Mouse (Mus musculus) layer of hippocampus, postnatal 14 days (tissue): ENCODE results near the gene Khdrbs2. TPM values are rescaled to one million over a fixed set of nuclear protein-coding genes. Genes with fewer than 3 reads are reported as not detected.
A peak's percentile ranks its signal among the peaks of the same experiment; 100 is the strongest.

Source experiments
- DNase-seq, 2 experiments: peaks; one replicate each; pipeline ENCODE4 v3.0.0; 2021 to 2022; ENCODE audit warnings: low spot score in 2 of 2, mixed read lengths in 1 of 2
- long read RNA-seq, 2 experiments: library from polyadenylated mRNA; stranded (forward); transcript quantifications; one replicate each; pipeline ENCODE4 v2.0.0; 2021
- total RNA-seq, 2 experiments: library from RNA; stranded (reverse); gene quantifications; 2 replicates each; pipeline ENCODE4 v1.2.3; 2021

Gene Khdrbs2
- total RNA-seq: 10 to 100 TPM; 11.0 to 11.9 TPM
- long read RNA-seq, experiment 1, transcript Khdrbs2-201 (9 exons, 2,281 nt): major isoform, 6 of 10 reads
- long read RNA-seq, experiment 1, partial matches to known transcripts: 1 of 10 reads
- long read RNA-seq, experiment 1, other reads (novel, unspliced or antisense): 0 of 10 reads
- long read RNA-seq, experiment 2, transcript Khdrbs2-201 (9 exons, 2,281 nt): major isoform, 10 of 15 reads
- long read RNA-seq, experiment 2, partial matches to known transcripts: 1 of 15 reads
- long read RNA-seq, experiment 2, other reads (novel, unspliced or antisense): 4 of 15 reads

- DNase-seq: peak; percentile 89 to 92
These were observed at the start of gene Khdrbs2 for GRCm38 (mm10) chr1:32172506-32173239. Khdrbs2 (plus strand) TSS chr1:32172714.

DNA sequence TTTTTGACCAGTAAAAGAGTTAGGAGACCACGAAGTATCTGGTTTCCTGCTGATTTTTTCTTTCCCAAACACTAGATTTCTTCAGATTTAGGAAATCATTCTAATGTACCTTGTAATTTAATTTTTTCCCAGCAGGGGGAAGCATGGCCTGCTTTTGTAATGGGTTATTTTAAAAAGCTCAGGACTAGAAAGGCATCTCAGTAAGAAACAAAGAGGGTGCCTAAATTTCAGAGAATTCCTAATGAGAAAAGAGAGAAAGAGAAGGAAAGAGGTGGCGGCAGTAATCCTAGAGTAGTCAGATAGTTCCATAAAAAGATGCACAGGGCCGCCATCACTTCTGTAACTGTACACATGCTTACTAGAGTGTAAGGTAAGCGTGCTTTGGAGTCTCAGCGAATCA is 2.1 kb downstream of the Khdrbs2 start:
- peak in 1 of 2 experiments; percentile 87 for DNase-seq

- no peak for DNase-seq
These were observed 27.2 kb downstream of the Khdrbs2 start for GRCm38 (mm10) chr1:32199664-32200260.

GRCm38 (mm10) chr1:32248443-32248842 is 75.9 kb downstream of the Khdrbs2 start:
- DNase-seq: no peak

GRCm38 (mm10) chr1:32249602-32250001 is 77.1 kb downstream of the Khdrbs2 start:
- no peak for DNase-seq

DNA sequence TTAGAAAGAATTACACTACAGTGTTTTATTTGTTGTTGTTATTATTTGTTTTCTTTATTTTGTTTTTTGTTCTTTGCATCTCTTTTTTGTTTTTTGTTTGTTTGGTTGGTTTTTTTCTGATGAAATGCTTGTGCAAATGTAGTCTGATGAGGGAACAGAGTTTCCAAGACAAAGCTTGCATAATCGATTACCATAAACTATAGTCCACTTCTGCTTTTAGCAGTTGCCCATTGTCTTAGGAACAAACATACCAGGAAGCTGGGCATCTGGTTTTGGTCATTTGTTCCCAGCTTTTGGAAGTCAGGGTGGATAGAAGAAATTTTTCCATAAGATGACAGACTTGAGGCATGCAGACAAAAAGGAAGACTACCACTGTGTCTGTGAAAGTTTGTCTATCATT is 77.8 kb downstream of the Khdrbs2 start:
- DNase-seq: no peak

- no peak for DNase-seq
These were observed 86.4 kb downstream of the Khdrbs2 start for GRCm38 (mm10) chr1:32258942-32259341.

- DNase-seq: no peak
These were observed 98.0 kb downstream of the Khdrbs2 start for GRCm38 (mm10) chr1:32270519-32270918.

DNA sequence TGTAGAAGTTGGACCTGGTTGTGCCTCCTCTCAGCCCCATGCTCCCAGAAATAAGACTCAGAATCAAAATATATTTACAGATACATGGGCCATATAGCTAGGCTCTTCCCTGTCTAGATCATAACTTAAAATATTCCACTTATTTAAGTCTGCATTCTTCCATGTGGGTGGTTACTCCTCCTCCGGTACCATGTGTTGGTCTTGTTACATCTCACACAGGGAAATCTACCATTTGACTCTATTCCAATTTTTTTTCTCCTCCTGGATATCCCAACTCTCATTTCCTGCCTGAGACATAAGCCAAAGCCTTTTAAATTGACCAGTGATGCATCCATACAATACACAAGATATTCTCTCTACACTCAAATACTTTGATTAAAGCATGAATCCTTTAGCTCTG is 122.2 kb downstream of the Khdrbs2 start:
- no peak for DNase-seq

- DNase-seq: no peak
These were observed 128.9 kb downstream of the Khdrbs2 start for GRCm38 (mm10) chr1:32301391-32301790.

GRCm38 (mm10) chr1:32309074-32309473 is 136.6 kb downstream of the Khdrbs2 start:
- no peak for DNase-seq

- DNase-seq: peak in 1 of 2 experiments; percentile 36
These were observed 137.1 kb downstream of the Khdrbs2 start for GRCm38 (mm10) chr1:32309637-32310036.

DNA sequence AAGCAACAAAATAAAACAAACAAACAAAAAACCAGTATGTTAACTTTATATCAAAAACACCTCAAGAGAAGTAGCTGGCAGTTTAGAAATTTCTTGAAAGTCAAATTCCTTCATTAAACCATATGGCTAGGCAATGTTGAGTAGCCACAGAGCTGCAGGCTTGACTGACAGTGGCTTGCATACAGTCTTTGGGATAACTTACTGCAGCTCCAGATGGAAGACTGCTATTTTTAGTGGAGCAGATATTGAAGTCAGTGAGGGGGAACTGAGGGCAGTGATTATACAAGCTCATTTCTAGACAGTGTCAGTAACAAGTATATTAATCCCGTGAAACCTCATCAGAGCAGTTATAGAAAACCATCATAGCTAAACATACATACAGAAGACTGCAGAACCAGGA is 166.6 kb downstream of the Khdrbs2 start:
- DNase-seq: no peak

GRCm38 (mm10) chr1:32347538-32347937 is 175.0 kb downstream of the Khdrbs2 start:
- no peak for DNase-seq

- no peak for DNase-seq
These were observed 179.6 kb downstream of the Khdrbs2 start for GRCm38 (mm10) chr1:32352076-32352475.

DNA sequence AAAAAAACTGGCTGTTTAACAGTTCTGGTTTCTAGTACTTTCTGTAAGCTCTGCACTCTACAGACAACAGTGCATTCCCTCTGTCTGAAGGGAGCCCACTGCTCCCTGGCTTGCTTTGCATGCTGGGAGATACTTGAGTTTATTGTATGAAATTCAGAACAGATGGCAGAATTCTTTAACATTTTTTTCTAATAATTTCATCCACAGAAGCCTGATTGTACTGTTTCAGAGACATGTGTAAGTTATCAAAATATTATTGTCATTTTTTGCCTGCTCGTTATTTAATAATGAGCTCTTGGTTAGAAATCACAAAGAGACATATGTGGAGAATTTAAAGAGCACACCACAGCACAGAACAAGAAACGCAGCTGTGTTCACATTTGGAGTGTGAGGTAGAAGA is 191.0 kb downstream of the Khdrbs2 start:
- peak in 1 of 2 experiments; percentile 9 for DNase-seq

GRCm38 (mm10) chr1:32397553-32397952 is 225.0 kb downstream of the Khdrbs2 start:
- peak; percentile 54 to 85 for DNase-seq

- DNase-seq: no peak
These were observed 235.1 kb downstream of the Khdrbs2 start for GRCm38 (mm10) chr1:32407651-32408050.

- peak in 1 of 2 experiments; percentile 57 for DNase-seq
These were observed 255.9 kb downstream of the Khdrbs2 start for GRCm38 (mm10) chr1:32428410-32428809.

- DNase-seq: no peak
These were observed 257.0 kb downstream of the Khdrbs2 start for GRCm38 (mm10) chr1:32429493-32429892.

DNA sequence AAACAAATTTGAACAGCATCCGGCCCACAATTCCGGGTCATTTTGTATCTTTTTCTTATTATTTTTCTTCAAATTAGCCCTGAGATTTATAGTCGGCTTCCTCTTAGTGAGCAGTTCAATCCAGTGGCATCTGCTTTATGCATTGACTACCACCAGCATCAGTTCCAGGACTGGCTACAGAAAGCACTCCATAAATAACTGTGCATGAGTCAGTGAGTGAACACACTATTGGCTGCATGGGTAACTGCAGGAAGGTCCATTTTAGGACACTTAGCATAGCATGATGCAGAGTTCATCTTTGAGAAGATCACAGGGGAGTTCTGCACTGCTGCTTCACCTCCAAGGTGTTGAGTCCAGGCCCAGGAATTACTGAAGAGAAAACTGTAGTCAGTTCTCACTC is 258.0 kb downstream of the Khdrbs2 start:
- no peak for DNase-seq

DNA sequence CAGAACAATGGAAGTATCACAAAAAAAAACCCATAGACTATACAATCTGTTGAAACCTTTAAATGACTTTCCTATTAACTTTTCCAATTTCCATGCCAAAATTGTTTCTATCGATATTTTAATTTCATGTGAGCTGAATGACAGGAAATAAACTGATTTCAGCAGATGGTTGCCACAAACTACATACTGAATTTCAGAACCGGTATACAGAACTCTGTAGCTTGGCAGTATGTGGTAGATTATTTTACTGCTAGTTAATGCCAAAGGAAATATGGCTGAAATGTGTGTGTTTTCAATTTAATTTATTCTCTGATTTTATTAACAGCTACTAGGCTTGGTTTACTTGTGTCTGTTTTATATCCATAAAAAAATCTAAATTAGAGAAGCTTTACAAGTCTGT is 260.6 kb downstream of the Khdrbs2 start:
- peak in 1 of 2 experiments; percentile 36 for DNase-seq
